Comparison of ENCODE assay signal across 8 mouse cellular contexts in genomic region chr4:141077681-141078509, GRCm38 (mm10). TPM values are rescaled to one million over a fixed set of nuclear protein-coding genes. Genes with fewer than 3 reads are reported as not detected.
A peak's percentile ranks its signal among the peaks of the same experiment; 100 is the strongest.
DNase-seq lines count a peak whose midpoint lies in the region; ATAC-seq and TF ChIP-seq lines count a peak whose summit lies in the region.

TSS of gene Necap2 (minus strand) at chr4:141078357.

- peaks cover 15% of the 10 kb centered on the region for H3K9me3 ChIP-seq in CH12.LX (replicated peaks; ENCODE audit: low read length)
- no peaks in the 10 kb centered on the region for H3K9me3 ChIP-seq in forebrain, embryonic 12.5 days
- no peaks in the 10 kb centered on the region for H3K9me3 ChIP-seq in heart, postnatal 0 days (replicated peaks; ENCODE audit: control insufficient read depth, low read length)
- H3K9me3 ChIP-seq in liver, embryonic 16.5 days (replicated peaks; ENCODE audit: control insufficient read depth, low read length), result no peaks in the 10 kb centered on the region
- no peaks in the 10 kb centered on the region for H3K9me3 ChIP-seq in neural tube, embryonic 13.5 days

- peak; percentile 95 for TF ChIP-seq POLR2A in CH12.LX (IDR thresholded peaks at IDR 0.05; ENCODE audit: low read depth, low read length)
- TF ChIP-seq POLR2A in testis, adult 2 months (IDR thresholded peaks at IDR 0.05; ENCODE audit: control insufficient read depth, low read depth, low read length), result peak; percentile 84

- dilution Hi-C loops in CH12.LX (cut with MboI; ENCODE audit: extremely low pct_ligation_motif_present, extremely low pct_unique_long_range_greater_than_20kb, low sequenced_read_pairs), result no loop called here

- H3K79me2 ChIP-seq in CH12.LX (replicated peaks; ENCODE audit: control insufficient read depth, extremely low read depth, insufficient read depth, poor library complexity, severe bottlenecking), result peaks cover 28% of the 10 kb centered on the region

- no peaks in the 10 kb centered on the region for H3K27me3 ChIP-seq in CH12.LX (replicated peaks)
- no peaks in the 10 kb centered on the region for H3K27me3 ChIP-seq in forebrain, embryonic 12.5 days
- no peaks in the 10 kb centered on the region for H3K27me3 ChIP-seq in heart, postnatal 0 days (ENCODE audit: control insufficient read depth, insufficient read depth, low read length)
- no peaks in the 10 kb centered on the region for H3K27me3 ChIP-seq in liver, embryonic 16.5 days (ENCODE audit: control insufficient read depth, insufficient read depth, low read depth, low read length)
- H3K27me3 ChIP-seq in neural tube, embryonic 13.5 days, result no peaks in the 10 kb centered on the region
- no peaks in the 10 kb centered on the region for H3K27me3 ChIP-seq in testis, adult 2 months (ENCODE audit: control insufficient read depth, insufficient read depth, low read length)

- ATAC-seq in forebrain, embryonic 12.5 days (ENCODE audit: low FRiP score), result peak; percentile 94
- ATAC-seq in heart, postnatal 0 days (ENCODE audit: insufficient read depth, low read depth), result peak; percentile 90
- ATAC-seq in liver, embryonic 16.5 days (ENCODE audit: low read depth), result peak; percentile 83
- ATAC-seq in neural tube, embryonic 13.5 days (ENCODE audit: low read depth), result peak; percentile 95

- peaks cover 6 to 21% of the 10 kb centered on the region in 2 experiments; a peak in 3 of 4 replicates for H3K4me1 ChIP-seq in CH12.LX (ENCODE audit: control insufficient read depth in 1 of 2, insufficient read depth in 2 of 2)
- H3K4me1 ChIP-seq in forebrain, embryonic 12.5 days, result peaks cover 16% of the 10 kb centered on the region
- H3K4me1 ChIP-seq in heart, postnatal 0 days (ENCODE audit: control insufficient read depth, insufficient read depth), result peaks cover 26% of the 10 kb centered on the region
- H3K4me1 ChIP-seq in liver, embryonic 16.5 days (ENCODE audit: control insufficient read depth, low read depth, low read length), result peaks cover 47% of the 10 kb centered on the region
- peaks cover 36% of the 10 kb centered on the region for H3K4me1 ChIP-seq in neural tube, embryonic 13.5 days (replicated peaks)
- H3K4me1 ChIP-seq in testis, adult 2 months (ENCODE audit: control insufficient read depth, insufficient read depth, low read length), result peaks cover 16% of the 10 kb centered on the region

- peak within 1 kb of the TSS; percentile 84 for H3K9ac ChIP-seq in CH12.LX (ENCODE audit: insufficient read depth, low read depth)
- H3K9ac ChIP-seq in forebrain, embryonic 12.5 days, result peak within 1 kb of the TSS; percentile 93
- H3K9ac ChIP-seq in heart, postnatal 0 days (replicated peaks; ENCODE audit: low read depth, low read length), result peak within 1 kb of the TSS; percentile 71
- H3K9ac ChIP-seq in liver, embryonic 16.5 days (ENCODE audit: low read depth, low read length), result peak within 1 kb of the TSS; percentile 90
- H3K9ac ChIP-seq in neural tube, embryonic 13.5 days, result peak within 1 kb of the TSS; percentile 97

- peak within 1 kb of the TSS; percentile 14; the same call in 1 of the 2 replicates for H3K27ac ChIP-seq in CH12.LX (ENCODE audit: insufficient read depth, low read depth)
- H3K27ac ChIP-seq in forebrain, embryonic 12.5 days, result peak within 1 kb of the TSS; percentile 70; the same call in 1 of the 2 replicates
- H3K27ac ChIP-seq in heart, postnatal 0 days (ENCODE audit: low read depth), result peak within 1 kb of the TSS; percentile 74
- H3K27ac ChIP-seq in liver, embryonic 16.5 days (ENCODE audit: low read length), result peak within 1 kb of the TSS; percentile 94
- peak within 1 kb of the TSS; percentile 86 for H3K27ac ChIP-seq in neural tube, embryonic 13.5 days (replicated peaks)
- peak within 1 kb of the TSS; percentile 78 for H3K27ac ChIP-seq in testis, adult 2 months (ENCODE audit: control insufficient read depth, insufficient read depth, low read depth, low read length)

- TF ChIP-seq EP300 in CH12.LX (IDR thresholded peaks at IDR 0.05; ENCODE audit: low read length), result no peak
- peak; percentile 49 for TF ChIP-seq EP300 in heart, postnatal 0 days (IDR thresholded peaks at IDR 0.05; ENCODE audit: low read depth)

- peak; percentile 96 for DNase-seq in CH12.LX (ENCODE audit: extremely low read depth)
- DNase-seq in c-Kit-positive CD71-positive TER-119-negative erythroid progenitor cells, embryonic 14.5 days (ENCODE audit: low read depth), result peak; percentile 96
- DNase-seq in heart, postnatal 0 days (ENCODE audit: low spot score), result peak; percentile 94
- DNase-seq in kidney, postnatal 4 days, result peak; percentile 96 to 97

- H3K4me3 ChIP-seq in CH12.LX (replicated peaks in 1 of 3; ENCODE audit: low read depth in 2 of 3, low read length in 2 of 3, poor library complexity in 1 of 3), result peak within 1 kb of the TSS; percentile 76 to 89 (median 84)
- peak within 1 kb of the TSS; percentile 96 for H3K4me3 ChIP-seq in forebrain, embryonic 12.5 days (replicated peaks)
- peak within 1 kb of the TSS; percentile 92 for H3K4me3 ChIP-seq in heart, postnatal 0 days (ENCODE audit: low read depth, low read length)
- peak within 1 kb of the TSS; percentile 88 for H3K4me3 ChIP-seq in liver, embryonic 16.5 days (ENCODE audit: low read depth, low read length)
- peak within 1 kb of the TSS; percentile 98 for H3K4me3 ChIP-seq in neural tube, embryonic 13.5 days
- H3K4me3 ChIP-seq in testis, adult 2 months (ENCODE audit: control insufficient read depth, low read depth, low read length), result peak within 1 kb of the TSS; percentile 92

- 1% methylated on average over 67 of the region's 67 CpGs for WGBS in forebrain, embryonic 12.5 days
- under 1% methylated on average over 67 of the region's 67 CpGs for WGBS in heart, postnatal 0 days
- WGBS in liver, embryonic 16.5 days (ENCODE audit: insufficient replicate concordance), result under 1% methylated on average over 67 of the region's 67 CpGs
- under 1% methylated on average over 66 of the region's 67 CpGs for WGBS in neural tube, embryonic 13.5 days

- TF ChIP-seq CTCF in CH12.LX (conservative IDR thresholded peaks at IDR 0.05 in 1 of 2, IDR thresholded peaks at IDR 0.05 in 1 of 2; ENCODE audit: low read depth in 2 of 2, low read length in 2 of 2), result peak in 1 of 2 experiments; percentile 89; a peak in 2 of 4 replicates
- TF ChIP-seq CTCF in heart, postnatal 0 days (IDR thresholded peaks at IDR 0.05; ENCODE audit: low read depth), result peak; percentile 66
- TF ChIP-seq CTCF in testis, adult 2 months (IDR thresholded peaks at IDR 0.05; ENCODE audit: control insufficient read depth, insufficient read depth, insufficient replicate concordance, low read depth, low read length), result peak; percentile 68; the same call in 1 of the 2 replicates

- H3K36me3 ChIP-seq in CH12.LX (replicated peaks in 1 of 2; ENCODE audit: control insufficient read depth in 1 of 2, insufficient read depth in 1 of 2, low read length in 1 of 2), result peaks cover 20 to 26% of the 10 kb centered on the region in 2 experiments
- peaks cover 21% of the 10 kb centered on the region for H3K36me3 ChIP-seq in forebrain, embryonic 12.5 days (replicated peaks)
- H3K36me3 ChIP-seq in heart, postnatal 0 days (replicated peaks; ENCODE audit: control insufficient read depth, insufficient read depth, low read length), result no peaks in the 10 kb centered on the region; the same call in 1 of the 2 replicates
- H3K36me3 ChIP-seq in liver, embryonic 16.5 days (ENCODE audit: control insufficient read depth, insufficient read depth), result peaks cover 11% of the 10 kb centered on the region
- H3K36me3 ChIP-seq in neural tube, embryonic 13.5 days, result peaks cover 27% of the 10 kb centered on the region
- H3K36me3 ChIP-seq in testis, adult 2 months (ENCODE audit: control insufficient read depth, insufficient read depth, low read length), result no peaks in the 10 kb centered on the region

- in situ Hi-C loops in CH12.LX (cut with MboI; ENCODE audit: low pct_ligation_motif_present, low pct_unique_long_range_greater_than_20kb, low sequenced_read_pairs), result no loop called here

- TF ChIP-seq RAD21 in CH12.LX (IDR thresholded peaks at IDR 0.05; ENCODE audit: low read depth, low read length), result no peak

- peak within 1 kb of the TSS; percentile 95 for H3K4me2 ChIP-seq in CH12.LX (ENCODE audit: insufficient read depth, low read depth, poor library complexity, severe bottlenecking)
- H3K4me2 ChIP-seq in forebrain, embryonic 12.5 days, result peak within 1 kb of the TSS; percentile 99
- H3K4me2 ChIP-seq in heart, postnatal 0 days (ENCODE audit: low read depth, low read length), result peak within 1 kb of the TSS; percentile 93
- H3K4me2 ChIP-seq in liver, embryonic 16.5 days (ENCODE audit: low read depth, low read length), result peak within 1 kb of the TSS; percentile 82
- H3K4me2 ChIP-seq in neural tube, embryonic 13.5 days, result peak within 1 kb of the TSS; percentile 94

TF ChIP-seq in CH12.LX, 34 proteins besides CTCF, POLR2A, EP300 and RAD21 (continues in another document):
- TF ChIP-seq ZMIZ1 (IDR thresholded peaks at IDR 0.05; ENCODE audit: low read depth, low read length) (peak; percentile 66; the same call in 1 of the 2 replicates), HCFC1 (IDR thresholded peaks at IDR 0.05; ENCODE audit: low read depth, low read length) (peak; percentile 91), GABPA (IDR thresholded peaks at IDR 0.05; ENCODE audit: insufficient replicate concordance, low read depth, low read length) (peak; percentile 29; the same call in 1 of the 2 replicates), MEF2A (IDR thresholded peaks at IDR 0.05; ENCODE audit: borderline replicate concordance, low read depth, low read length) (0 out of 2 replicates have a peak, but pooled peaks have one; percentile 51), ZKSCAN1 (IDR thresholded peaks at IDR 0.05; ENCODE audit: borderline replicate concordance, low read depth, low read length) (no peak), KAT2A (IDR thresholded peaks at IDR 0.05; ENCODE audit: insufficient replicate concordance, low read length) (peak; percentile 74; the same call in 1 of the 2 replicates), MXI1 (IDR thresholded peaks at IDR 0.05; ENCODE audit: low read depth, low read length) (peak; percentile 73; the same call in 1 of the 2 replicates), MAZ (IDR thresholded peaks at IDR 0.05; ENCODE audit: low read depth, low read length) (peak; percentile 87; the same call in 1 of the 2 replicates), ZNF384 (IDR thresholded peaks at IDR 0.05; ENCODE audit: low read depth, low read length) (no peak), E2F4 (IDR thresholded peaks at IDR 0.05; ENCODE audit: insufficient replicate concordance, low read depth, low read length) (no peak)

RNA-seq across cellular contexts. Expression of gene Necap2, which starts in this region (rescaled TPM):
- total RNA-seq in CH12.LX (2012; rRNA removed), result 32.6 and 38.9 TPM in 2 replicates
- total RNA-seq in CH12.LX (2014; rRNA removed), result 34.8 and 41.0 TPM in 2 replicates
- polyA plus RNA-seq in CH12.LX (2012; ENCODE audit: insufficient read length, low read depth), result 41.7 and 45.1 TPM in 2 replicates
- polyA plus RNA-seq in forebrain, embryonic 12.5 days (2016; fragmentation: Nextera tagmentation; extraction: Ambion mirVana), result 52.7 and 56.8 TPM in 2 replicates
- 30.2 and 47.1 TPM in 2 replicates for total RNA-seq in heart, postnatal 0 days (2014; rRNA removed; ENCODE audit: low replicate concordance)
- polyA plus RNA-seq in heart, postnatal 0 days (2015; fragmentation: Nextera tagmentation; extraction: Ambion mirVana), result 31.8 and 33.8 TPM in 2 replicates
- polyA plus RNA-seq in liver, embryonic 16.5 days (2015; fragmentation: Nextera tagmentation; extraction: Ambion mirVana), result 87.5 and 93.3 TPM in 2 replicates
- 55.5 and 58.7 TPM in 2 replicates for polyA plus RNA-seq in neural tube, embryonic 13.5 days (2015; fragmentation: Nextera tagmentation; extraction: Ambion mirVana)
- polyA plus RNA-seq in testis, adult 2 months (2012; rRNA removed), result 27.3 and 30.1 TPM in 2 replicates

Comparison
In these comparisons a context has a peak if more than half of its experiments do, and no peak if none do; other contexts are left out.
1. Peak in every context shown above with its lines: DNase-seq, ATAC-seq, H3K4me3 ChIP-seq and H3K27ac ChIP-seq.
2. H3K27ac ChIP-seq: peak in every context shown above with its lines; median percentile 94 in liver, embryonic 16.5 days; 86 in neural tube, embryonic 13.5 days; 78 in testis, adult 2 months; 74 in heart, postnatal 0 days; 70 in forebrain, embryonic 12.5 days; 14 in CH12.LX.